Mouse (Mus musculus) testis, adult 2 months (tissue): ENCODE results near the gene Them4.
A peak's percentile ranks its signal among the peaks of the same experiment; 100 is the strongest.

ENCODE experiments used
- CTCF ChIP-seq: fragments of 200-500 bp; IDR thresholded peaks from 2 replicates; pipeline ENCODE4 v1.5.1; 2012; ENCODE audit warnings: low read depth, mild to moderate bottlenecking, inconsistent platforms, low read length, moderate library complexity; ENCODE audit not compliant: control insufficient read depth, insufficient read depth, insufficient replicate concordance
- POLR2A ChIP-seq: fragments of 200-500 bp; IDR thresholded peaks from 2 replicates; pipeline ENCODE4 v1.6.1; 2012; ENCODE audit warnings: low read depth, mild to moderate bottlenecking, inconsistent platforms, low read length, moderate library complexity; ENCODE audit not compliant: control insufficient read depth

DNA sequence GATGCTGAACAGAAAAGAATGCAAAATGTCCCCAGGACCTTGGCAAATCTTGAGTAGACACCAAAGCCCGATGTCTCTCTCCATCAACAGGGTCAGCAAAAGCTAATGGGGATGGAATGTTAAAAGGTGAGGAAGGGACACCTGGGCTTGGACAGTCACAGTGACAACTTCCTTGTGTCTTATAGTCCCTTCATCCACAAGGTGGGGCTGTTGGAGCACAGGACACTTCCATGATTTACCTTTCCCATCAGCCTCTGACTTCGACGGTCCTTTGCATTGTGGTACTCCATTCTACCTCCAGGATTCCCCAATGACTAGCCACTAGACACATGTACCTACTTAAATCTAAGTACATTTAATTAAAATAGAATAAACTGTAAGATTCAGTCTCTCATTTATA lies 18.8 kb downstream of the Them4 start:
- peak; percentile 10; the same call in 1 of the 2 replicates for TF ChIP-seq CTCF
- no peak for TF ChIP-seq POLR2A
